Mouse (Mus musculus) bone marrow macrophage, adult 2 months (primary cell): ENCODE results near the gene Pou6f1. TPM values are rescaled to one million over a fixed set of nuclear protein-coding genes. Genes with fewer than 3 reads are reported as not detected.

ENCODE experiments used
- H3K27ac ChIP-seq: 2 replicates; pipeline ENCODE4 v1.5.1; 2012; ENCODE audit warnings: low read depth, low read length; ENCODE audit not compliant: insufficient read depth
- H3K4me1 ChIP-seq: 2 replicates; pipeline ENCODE4 v1.6.1; 2012; ENCODE audit warnings: low read length; ENCODE audit not compliant: control insufficient read depth, insufficient read depth
- H3K4me3 ChIP-seq: 2 replicates; pipeline ENCODE4 v1.5.1; 2012; ENCODE audit warnings: mild to moderate bottlenecking, low read length, moderate library complexity; ENCODE audit not compliant: insufficient read depth
- CTCF ChIP-seq: IDR thresholded peaks from 2 replicates; pipeline ENCODE4 v1.5.1; 2012; ENCODE audit warnings: low read depth, mild to moderate bottlenecking, low read length, moderate library complexity
- POLR2A ChIP-seq: IDR thresholded peaks from 2 replicates; pipeline ENCODE4 v1.6.1; 2012; ENCODE audit warnings: mild to moderate bottlenecking, low read depth, low read length, borderline replicate concordance
- polyA plus RNA-seq: library from polyadenylated mRNA; stranded (reverse); fragments of >200 nt; gene quantifications from 2 replicates; pipeline ENCODE4 v1.2.4, GENCODE M21; 2012; ENCODE audit not compliant: missing spikeins, insufficient read depth, insufficient read length

Pou6f1 gene
- 23.4 and 27.0 TPM in 2 replicates for polyA plus RNA-seq

GRCm38 (mm10) chr15:100599276-100600046, at the start of gene Pou6f1:
Gene Pou6f1, minus strand, starts transcription at chr15:100599984.
- Histone ChIP-seq H3K27ac (no peak within 1 kb of the TSS), H3K4me3 (peak within 1 kb of the TSS; percentile 66), H3K4me1 (peaks cover 7% of the 10 kb centered on the region)
- no peak for TF ChIP-seq CTCF
- TF ChIP-seq POLR2A, result no peak

- H3K4me3 ChIP-seq, result no peak overlapping the region
- no peak for TF ChIP-seq POLR2A
- no peak for TF ChIP-seq CTCF
- H3K4me1 ChIP-seq, result no peaks in the 10 kb centered on the region
- no peak overlapping the region for H3K27ac ChIP-seq
Measured at GRCm38 (mm10) chr15:100646161-100646560, 46.4 kb upstream of the Pou6f1 start.

DNA sequence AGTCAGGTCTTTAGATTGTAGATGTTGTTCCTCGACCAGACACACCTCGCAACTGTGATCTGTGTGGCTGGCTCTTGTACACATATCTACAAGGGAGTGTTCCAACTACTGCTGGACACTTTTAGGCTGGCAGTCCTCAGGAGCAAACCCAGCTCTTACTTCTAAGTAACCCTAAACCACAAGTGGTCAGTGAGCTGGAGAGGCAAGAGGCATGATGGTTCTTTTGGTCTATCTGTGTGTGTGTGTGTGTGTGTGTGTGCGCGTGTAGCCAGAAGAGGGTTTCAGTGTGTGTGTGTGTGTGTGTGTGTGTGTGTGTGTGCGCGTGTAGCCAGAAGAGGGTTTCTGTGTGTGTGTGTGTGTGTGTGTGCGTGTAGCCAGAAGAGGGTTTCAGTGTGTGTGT, 42.7 kb upstream of the Pou6f1 start:
- Histone ChIP-seq H3K4me3 (no peak overlapping the region), H3K4me1 (no peaks in the 10 kb centered on the region; the same call in 1 of the 2 replicates), H3K27ac (no peak overlapping the region)
- TF ChIP-seq CTCF, result no peak
- TF ChIP-seq POLR2A, result no peak

DNA sequence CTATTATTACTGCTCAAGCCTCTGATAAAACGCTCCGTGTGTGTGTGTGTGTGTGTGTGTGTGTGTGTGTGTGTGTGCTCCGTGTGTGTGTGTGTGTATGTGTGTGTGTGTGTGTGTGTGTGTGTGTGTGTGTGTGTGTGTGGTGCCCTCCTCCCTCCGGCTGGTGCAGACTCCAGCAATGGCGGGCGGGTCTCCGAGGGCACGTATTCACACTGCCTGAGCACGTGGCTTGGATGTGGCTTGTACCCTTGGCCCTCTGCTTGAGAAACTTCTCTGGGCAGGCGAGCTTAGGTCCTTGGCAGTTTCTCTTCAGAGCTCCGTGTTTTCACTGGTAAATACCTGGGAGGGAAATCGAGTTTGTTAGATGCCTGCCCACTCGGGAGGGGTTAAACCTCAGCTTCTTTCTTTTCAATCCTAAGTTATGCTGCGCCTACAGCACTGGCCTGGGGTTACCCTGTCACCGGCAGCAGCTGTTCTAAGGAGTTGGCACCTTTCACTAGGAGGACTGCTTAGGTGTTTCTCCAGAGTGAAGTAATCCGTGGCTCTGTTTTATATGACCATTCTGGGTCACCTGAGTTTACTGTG, 41.5 kb upstream of the Pou6f1 start:
- H3K27ac ChIP-seq, result no peak overlapping the region
- no peak overlapping the region for H3K4me3 ChIP-seq
- TF ChIP-seq CTCF (no peak), POLR2A (no peak)
- H3K4me1 ChIP-seq, result no peaks in the 10 kb centered on the region; the same call in 1 of the 2 replicates

DNA sequence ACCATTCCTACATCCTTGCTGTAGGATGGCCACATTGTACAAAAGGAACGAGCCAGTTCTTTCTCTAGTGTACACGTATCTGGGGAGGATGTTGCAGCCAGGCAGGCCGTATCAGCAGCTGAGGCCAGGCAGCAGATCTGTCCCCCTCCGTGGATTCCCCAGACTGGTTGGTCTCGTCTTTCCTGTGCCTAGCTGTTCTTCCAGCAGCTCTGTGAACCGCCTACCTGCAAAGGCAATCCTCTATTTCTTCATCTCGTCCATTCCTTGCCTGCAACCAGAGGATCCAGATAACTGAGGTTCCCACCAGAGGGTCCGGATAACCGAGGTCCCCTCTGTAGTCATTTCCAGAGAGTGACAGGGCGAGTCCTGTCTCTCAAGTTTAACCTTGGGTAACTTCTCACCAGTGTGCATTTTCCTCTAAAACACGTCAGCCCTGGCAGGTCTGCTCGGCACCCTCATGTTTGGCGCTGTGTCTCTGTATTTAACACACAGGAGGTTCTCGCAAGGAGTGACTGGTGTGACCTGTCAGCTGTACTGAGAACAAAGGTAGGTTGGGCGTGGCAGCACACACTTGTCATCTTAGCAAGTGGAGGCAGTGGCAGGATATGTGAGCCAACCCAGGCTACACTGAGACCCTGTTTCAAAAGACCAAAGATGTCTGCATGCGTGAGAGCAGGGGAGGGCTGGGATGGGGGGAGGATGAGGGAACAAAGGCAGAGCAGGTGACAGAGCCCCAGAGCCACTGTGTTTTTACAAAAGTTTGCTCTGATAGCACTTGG, 40.4 kb upstream of the Pou6f1 start:
- Histone ChIP-seq H3K4me3 (no peak overlapping the region), H3K4me1 (no peaks in the 10 kb centered on the region; the same call in none of the 2 replicates), H3K27ac (no peak overlapping the region)
- TF ChIP-seq CTCF (no peak), POLR2A (no peak)

- no peaks in the 10 kb centered on the region; the same call in none of the 2 replicates for H3K4me1 ChIP-seq
- H3K27ac ChIP-seq, result no peak overlapping the region
- H3K4me3 ChIP-seq, result no peak overlapping the region
- TF ChIP-seq POLR2A (no peak), CTCF (peak; percentile 10; the same call in 1 of the 2 replicates)
Measured at GRCm38 (mm10) chr15:100637661-100638060, 37.9 kb upstream of the Pou6f1 start.

DNA sequence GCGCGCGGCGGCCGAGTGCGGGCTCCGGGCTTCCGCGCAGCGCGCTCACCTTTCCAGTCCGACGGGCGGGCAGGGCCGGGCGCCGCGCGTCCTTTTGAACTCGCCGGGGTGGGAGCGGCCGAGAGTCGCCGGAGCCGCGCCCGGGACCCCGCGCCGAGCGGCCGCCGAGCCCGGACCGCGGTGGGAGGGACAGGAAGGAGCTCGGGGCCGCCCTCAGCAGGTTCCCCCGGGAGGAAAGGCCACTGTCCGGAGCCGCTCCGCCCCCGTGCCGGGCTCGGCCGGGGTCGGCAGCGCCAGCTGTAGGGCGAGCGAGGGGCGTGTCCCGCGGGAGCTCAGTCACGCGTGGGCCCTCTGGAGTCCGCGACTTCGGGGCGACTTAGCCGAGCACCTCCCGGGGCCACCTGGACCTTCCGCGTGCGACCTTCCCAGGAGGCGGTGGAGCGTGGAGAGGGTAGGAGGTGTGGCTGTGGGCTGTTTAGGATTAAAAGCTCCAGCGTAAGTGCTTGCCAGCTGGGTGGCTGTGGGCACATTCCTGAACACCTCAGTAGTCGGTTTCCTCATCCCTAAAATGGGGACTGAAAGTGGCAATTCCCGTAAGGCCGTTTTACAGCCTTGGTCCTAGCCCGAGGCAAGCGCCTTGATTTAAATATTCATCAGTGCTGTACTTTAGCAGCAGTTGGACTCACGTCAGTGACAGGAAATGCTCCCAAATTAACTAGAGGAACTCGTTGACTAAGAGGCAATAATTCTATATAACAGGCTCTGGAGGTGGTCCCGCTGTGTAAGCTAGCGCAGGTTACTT, 37.1 kb upstream of the Pou6f1 start, which contains the start of gene Smagp:
TSS of gene Smagp (minus strand) at position 241 of the 802 bp plus-strand sequence.
- no peak within 1 kb of the TSS for H3K27ac ChIP-seq
- H3K4me1 ChIP-seq, result peaks cover under 1% of the 10 kb centered on the region
- no peak for TF ChIP-seq POLR2A
- TF ChIP-seq CTCF, result no peak
- peak within 1 kb of the TSS; percentile 85 for H3K4me3 ChIP-seq

DNA sequence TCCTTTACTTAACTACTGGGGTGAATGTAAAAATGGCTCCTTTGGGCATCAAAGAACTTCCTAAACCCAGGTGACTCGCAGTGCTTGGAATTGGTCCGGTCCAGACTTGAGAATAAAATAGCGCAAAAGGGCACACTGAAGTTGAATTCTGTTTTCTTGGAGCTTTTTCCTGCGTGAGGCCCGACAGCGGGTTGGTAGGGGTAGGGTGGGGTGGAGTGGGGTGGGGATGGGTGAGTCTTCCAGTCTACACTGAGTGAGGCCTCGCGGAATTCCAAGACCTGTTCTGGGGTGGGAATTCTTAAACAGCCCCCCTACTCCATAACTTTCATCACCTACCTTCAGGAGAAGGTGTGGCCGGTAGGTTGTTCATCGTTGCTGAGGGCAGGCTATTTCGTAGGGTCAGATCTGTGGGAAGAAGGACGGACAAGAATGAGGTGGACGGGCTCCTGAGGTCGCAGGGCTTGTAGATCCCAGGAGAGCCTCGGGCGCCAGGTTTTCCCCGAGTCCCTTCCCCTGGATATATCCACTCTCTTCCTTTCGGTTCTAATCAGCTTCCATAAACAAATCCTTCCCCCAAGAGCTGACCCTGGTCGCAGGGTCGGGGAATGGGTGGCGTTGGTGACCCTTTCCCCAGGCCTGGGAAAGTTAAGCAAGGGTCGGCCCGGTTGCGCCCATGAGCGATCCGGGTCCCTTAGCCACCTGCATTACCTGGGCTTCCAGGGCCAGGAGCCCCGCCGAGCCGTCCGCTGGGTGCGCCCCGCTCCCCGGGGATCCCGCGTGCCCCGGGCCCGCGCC, 36.3 kb upstream of the Pou6f1 start:
- Histone ChIP-seq H3K27ac (no peak overlapping the region), H3K4me3 (peak overlapping the region; percentile 85), H3K4me1 (peaks cover 4% of the 10 kb centered on the region)
- TF ChIP-seq CTCF (no peak), POLR2A (no peak)

GRCm38 (mm10) chr15:100635239-100635638, 35.5 kb upstream of the Pou6f1 start:
- TF ChIP-seq POLR2A (no peak), CTCF (no peak)
- Histone ChIP-seq H3K4me3 (no peak overlapping the region), H3K27ac (no peak overlapping the region), H3K4me1 (peaks cover 4% of the 10 kb centered on the region)
